Mouse (Mus musculus) CH12.LX (cell line): ENCODE results near the gene Trpt1. TPM values are rescaled to one million over a fixed set of nuclear protein-coding genes. Genes with fewer than 3 reads are reported as not detected.

Source experiments
- DNase-seq: peaks from one replicate; pipeline ENCODE4 v3.0.0-alpha.2; 2013; ENCODE audit errors: extremely low read depth
- H3K27ac ChIP-seq: 2 replicates; pipeline ENCODE4 v1.5.1; 2012; ENCODE audit warnings: low read depth, mild to moderate bottlenecking, control low read depth, moderate library complexity; ENCODE audit not compliant: insufficient read depth
- H3K27me3 ChIP-seq: replicated peaks from 2 replicates; pipeline ENCODE3; 2012; ENCODE audit warnings: inconsistent platforms
- H3K36me3 ChIP-seq, 2 experiments: replicated peaks in 1 of 2; 2 replicates each; pipeline versions ENCODE3 to v1.6.1; 2012; ENCODE audit warnings: inconsistent platforms in 1 of 2, low read length in 1 of 2, mild to moderate bottlenecking in 1 of 2, mixed read lengths in 1 of 2, moderate library complexity in 1 of 2; ENCODE audit not compliant: control insufficient read depth in 1 of 2, insufficient read depth in 1 of 2
- H3K4me1 ChIP-seq, 2 experiments: 2 replicates each; pipeline ENCODE4 v1.6.1; 2012; ENCODE audit warnings: inconsistent platforms in 1 of 2, moderate library complexity in 1 of 2; ENCODE audit not compliant: insufficient read depth in 2 of 2, control insufficient read depth in 1 of 2
- H3K4me2 ChIP-seq: 2 replicates; pipeline ENCODE4 v1.6.1; 2012; ENCODE audit warnings: low read depth, mild to moderate bottlenecking, control low read depth; ENCODE audit not compliant: poor library complexity, insufficient read depth, severe bottlenecking
- H3K4me3 ChIP-seq, 3 experiments: fragments of 150-350 bp in 1 of 3; sonication (generic) in 1 of 3; replicated peaks in 1 of 3; 2 replicates each; pipeline versions ENCODE3 to v1.5.1; 2011 to 2012; ENCODE audit warnings: low read depth in 2 of 3, low read length in 2 of 3, mild to moderate bottlenecking in 2 of 3, moderate library complexity in 2 of 3, control low read depth in 1 of 3, improper control_type of control experiment in 1 of 3, inconsistent platforms in 1 of 3, mixed read lengths in 1 of 3; ENCODE audit not compliant: poor library complexity in 1 of 3
- H3K79me2 ChIP-seq: replicated peaks from 2 replicates; pipeline ENCODE4 v1.6.1; 2012; ENCODE audit warnings: mild to moderate bottlenecking, moderate library complexity; ENCODE audit not compliant: control insufficient read depth, poor library complexity, insufficient read depth, severe bottlenecking; ENCODE audit errors: extremely low read depth
- H3K9ac ChIP-seq: 2 replicates; pipeline ENCODE4 v1.6.1; 2012; ENCODE audit warnings: low read depth, mild to moderate bottlenecking, control low read depth, moderate library complexity; ENCODE audit not compliant: insufficient read depth
- H3K9me3 ChIP-seq: replicated peaks from 2 replicates; pipeline ENCODE3; 2012; ENCODE audit warnings: low read length, inconsistent platforms, mixed read lengths
- BHLHE40 ChIP-seq: IDR thresholded peaks from 2 replicates; pipeline ENCODE4 v1.6.1; 2011; ENCODE audit warnings: mild to moderate bottlenecking, low read depth, low read length, improper control_type of control experiment
- ELF1 ChIP-seq: IDR thresholded peaks from 2 replicates; pipeline ENCODE4 v1.6.1; 2014; ENCODE audit warnings: low read depth, mild to moderate bottlenecking, inconsistent platforms, low read length, improper control_type of control experiment
- HCFC1 ChIP-seq: IDR thresholded peaks from 2 replicates; pipeline ENCODE4 v1.6.1; 2012; ENCODE audit warnings: low read depth, mild to moderate bottlenecking, inconsistent platforms, low read length, improper control_type of control experiment
- IRF4 ChIP-seq: IDR thresholded peaks from 2 replicates; pipeline ENCODE4 v1.6.1; 2014; ENCODE audit warnings: low read depth, mild to moderate bottlenecking, inconsistent platforms, low read length, improper control_type of control experiment
- JUN ChIP-seq: IDR thresholded peaks from 2 replicates; pipeline ENCODE4 v1.6.1; 2011; ENCODE audit warnings: low read depth, mild to moderate bottlenecking, low read length, improper control_type of control experiment, moderate library complexity; ENCODE audit not compliant: insufficient read depth
- MAFK ChIP-seq: IDR thresholded peaks from 2 replicates; pipeline ENCODE4 v1.6.1; 2011; ENCODE audit warnings: low read length, improper control_type of control experiment; ENCODE audit not compliant: insufficient replicate concordance
- MAX ChIP-seq: IDR thresholded peaks from 2 replicates; pipeline ENCODE4 v1.6.1; 2011; ENCODE audit warnings: low read length, improper control_type of control experiment
- MEF2A ChIP-seq: IDR thresholded peaks from 2 replicates; pipeline ENCODE4 v1.6.1; 2014; ENCODE audit warnings: low read depth, mild to moderate bottlenecking, inconsistent platforms, low read length, improper control_type of control experiment, borderline replicate concordance
- SIN3A ChIP-seq: IDR thresholded peaks from 2 replicates; pipeline ENCODE4 v1.6.1; 2012; ENCODE audit warnings: low read length, improper control_type of control experiment, inconsistent platforms
- SMC3 ChIP-seq: IDR thresholded peaks from 2 replicates; pipeline ENCODE4 v1.6.1; 2011; ENCODE audit warnings: low read depth, low read length, improper control_type of control experiment
- TBP ChIP-seq: conservative IDR thresholded peaks from 2 replicates; pipeline ENCODE4 v1.6.1; 2011; ENCODE audit warnings: low read depth, low read length, improper control_type of control experiment
- TCF12 ChIP-seq: IDR thresholded peaks from 2 replicates; pipeline ENCODE4 v1.6.1; 2014; ENCODE audit warnings: low read depth, mild to moderate bottlenecking, inconsistent platforms, low read length, improper control_type of control experiment
- USF1 ChIP-seq: IDR thresholded peaks from 2 replicates; pipeline ENCODE4 v1.6.1; 2014; ENCODE audit warnings: low read depth, mild to moderate bottlenecking, inconsistent platforms, low read length, improper control_type of control experiment
- ZNF384 ChIP-seq: IDR thresholded peaks from 2 replicates; pipeline ENCODE4 v1.6.1; 2012; ENCODE audit warnings: low read depth, low read length, improper control_type of control experiment, inconsistent platforms
- dilution Hi-C: fragments of 300-500 bp; cut with MboI; formaldehyde crosslinking; loops from 2 replicates; pipeline ENCODE4 v1.14.3; 2020; ENCODE audit warnings: low sequenced_read_pairs; ENCODE audit not compliant: extremely low pct_unique_long_range_greater_than_20kb, extremely low pct_ligation_motif_present
- in situ Hi-C: fragments of 300-500 bp; cut with MboI; formaldehyde crosslinking; loops from 3 replicates; pipeline ENCODE4 v1.14.3; 2019; ENCODE audit warnings: low sequenced_read_pairs, low pct_ligation_motif_present, low pct_unique_long_range_greater_than_20kb, mixed read lengths
- polyA plus RNA-seq: library from polyadenylated mRNA; unstranded; fragments of >175 nt; gene quantifications from 2 replicates; pipeline ENCODE4 v1.2.1, GENCODE M21; 2012; ENCODE audit warnings: low read depth; ENCODE audit not compliant: insufficient read length
- total RNA-seq, 2 experiments: library from RNA; depleted of rRNA; stranded (reverse); fragments of 300-350 nt in 1 of 2; fragments of >200 nt in 1 of 2; gene quantifications; 2 replicates each; pipeline ENCODE4 v1.2.3; 2012 to 2014

The Trpt1 gene
- total and polyA plus RNA-seq, 3 experiments = 3.1 to 4.7 (median 3.4) TPM

DNA sequence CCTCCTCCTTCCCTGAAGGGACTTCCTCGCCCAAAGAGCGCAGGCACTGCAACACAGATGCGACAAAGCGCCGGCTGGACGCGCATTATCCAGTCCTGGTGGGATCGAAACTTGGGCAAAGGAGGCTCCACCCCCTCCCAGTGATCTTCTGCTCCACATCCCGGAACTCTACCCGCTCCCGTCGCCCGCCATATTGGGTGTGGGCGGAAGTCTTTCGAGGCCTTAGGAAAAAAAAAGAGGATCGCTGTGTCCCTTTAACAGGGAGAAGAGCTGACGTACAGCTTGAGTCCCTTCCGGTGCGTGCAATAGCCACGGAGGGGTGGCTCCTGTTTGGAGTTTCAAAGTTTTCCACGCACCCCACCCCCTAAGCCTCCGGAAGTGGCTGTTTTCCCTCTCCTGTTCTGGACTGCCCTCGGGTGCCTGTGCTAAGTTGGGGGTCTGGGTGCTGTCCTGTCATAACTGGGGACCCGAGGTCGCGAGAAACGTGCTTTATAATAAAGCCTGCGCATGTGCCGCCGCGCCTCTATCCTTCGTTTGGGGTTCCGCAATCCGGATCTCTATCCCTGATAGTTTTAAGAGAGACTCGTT lies 44.5 kb upstream of the Trpt1 start:
- DNase-seq = no peak
- no peaks in the 10 kb centered on the region for H3K27me3 ChIP-seq
- no peak overlapping the region for H3K4me2 ChIP-seq
- no peak overlapping the region for H3K9ac ChIP-seq
- dilution Hi-C loops (no loop called here), in situ Hi-C loops (no loop called here)
- TF ChIP-seq SIN3A (no peak), ELF1 (peak; percentile 27; the same call in 1 of the 2 replicates)
- no peaks in the 10 kb centered on the region for H3K9me3 ChIP-seq
- H3K4me3 ChIP-seq = no peak overlapping the region
- H3K36me3 ChIP-seq = peaks cover 28 to 89% of the 10 kb centered on the region in 2 experiments
- no peak overlapping the region for H3K27ac ChIP-seq
- H3K79me2 ChIP-seq = no peaks in the 10 kb centered on the region
- H3K4me1 ChIP-seq = peaks cover 15 to 30% of the 10 kb centered on the region in 2 experiments

DNA sequence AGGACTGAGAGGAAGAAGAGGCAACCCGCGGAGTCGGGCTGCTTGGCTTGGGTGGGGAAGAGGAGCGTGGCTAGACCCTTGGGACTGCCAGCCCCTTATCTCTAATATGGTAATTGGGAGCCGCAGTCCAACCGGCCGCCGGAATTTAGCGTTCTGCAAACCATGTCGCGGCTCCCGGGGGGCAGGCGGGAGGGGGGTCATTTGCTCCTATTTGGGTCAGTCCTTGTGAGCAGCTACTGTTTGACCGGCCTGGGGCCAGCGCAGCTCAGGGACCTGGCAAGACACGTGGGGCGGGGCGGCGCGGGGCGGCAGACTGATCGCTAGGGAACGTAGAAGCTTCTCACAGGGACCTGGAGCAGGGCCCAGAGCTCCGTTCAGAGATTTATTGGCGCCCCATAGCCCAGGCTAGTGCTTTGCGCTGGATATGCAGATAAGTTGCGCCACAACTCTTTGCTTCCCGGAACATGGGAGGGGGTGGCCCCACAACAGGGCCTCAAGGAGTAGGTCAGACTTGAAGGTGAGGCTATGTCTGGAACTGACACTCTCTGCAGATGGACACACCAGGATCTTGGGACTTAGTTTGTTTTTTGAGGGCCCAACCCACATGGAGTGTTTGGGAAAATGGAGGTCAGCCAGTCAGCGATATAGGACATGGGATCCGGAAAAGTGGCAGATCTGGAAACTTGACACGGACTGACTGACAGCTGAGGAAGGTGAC lies 43.8 kb upstream of the Trpt1 start:
- H3K4me2 ChIP-seq = no peak overlapping the region
- H3K4me1 ChIP-seq = peaks cover 15 to 30% of the 10 kb centered on the region in 2 experiments
- no peaks in the 10 kb centered on the region for H3K9me3 ChIP-seq
- H3K9ac ChIP-seq = no peak overlapping the region
- no peak overlapping the region for H3K4me3 ChIP-seq
- H3K27ac ChIP-seq = no peak overlapping the region
- H3K79me2 ChIP-seq = no peaks in the 10 kb centered on the region
- in situ Hi-C loops (no loop called here), dilution Hi-C loops (no loop called here)
- H3K36me3 ChIP-seq = peaks cover 30 to 93% of the 10 kb centered on the region in 2 experiments
- TF ChIP-seq IRF4 = no peak
- no peak for TF ChIP-seq MAFK
- TF ChIP-seq ZNF384 = no peak
- TF ChIP-seq USF1 = no peak
- TF ChIP-seq HCFC1 = no peak
- no peak for TF ChIP-seq TCF12
- TF ChIP-seq TBP = no peak
- no peaks in the 10 kb centered on the region for H3K27me3 ChIP-seq
- DNase-seq = no peak

DNA sequence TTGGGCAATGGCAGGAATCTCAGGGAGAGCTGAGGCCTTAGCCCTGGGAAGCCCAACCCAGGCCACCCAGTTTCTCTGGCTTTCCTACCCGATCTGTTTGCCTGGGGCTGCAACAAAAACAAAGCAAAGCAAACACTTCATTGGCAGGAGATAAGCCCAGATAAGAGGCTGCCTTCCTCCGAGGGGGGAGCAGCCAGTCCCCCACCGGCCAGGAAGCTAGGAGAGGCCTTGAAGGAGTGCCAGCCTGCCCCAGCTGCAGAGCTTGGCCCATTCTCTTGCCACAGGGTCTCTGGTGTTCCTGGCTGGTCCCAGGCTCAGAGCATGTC lies 43.3 kb upstream of the Trpt1 start:
- dilution Hi-C loops (no loop called here), in situ Hi-C loops (no loop called here)
- DNase-seq = no peak
- H3K27me3 ChIP-seq = no peaks in the 10 kb centered on the region
- H3K9me3 ChIP-seq = no peaks in the 10 kb centered on the region
- H3K4me1 ChIP-seq = peaks cover 15 to 30% of the 10 kb centered on the region in 2 experiments
- no peak overlapping the region for H3K9ac ChIP-seq
- no peak overlapping the region for H3K27ac ChIP-seq
- no peaks in the 10 kb centered on the region for H3K79me2 ChIP-seq
- no peak for TF ChIP-seq SIN3A
- TF ChIP-seq MEF2A = no peak
- TF ChIP-seq MAX = no peak
- TF ChIP-seq ELF1 = no peak
- TF ChIP-seq SMC3 = no peak
- TF ChIP-seq JUN = no peak
- TF ChIP-seq BHLHE40 = no peak
- H3K4me3 ChIP-seq = no peak overlapping the region
- H3K4me2 ChIP-seq = no peak overlapping the region
- H3K36me3 ChIP-seq = peaks cover 35 to 97% of the 10 kb centered on the region in 2 experiments
